Mouse (Mus musculus): ENCODE measurements around the gene Tmem270. TPM values are rescaled to one million over a fixed set of nuclear protein-coding genes. Genes with fewer than 3 reads are reported as not detected.

Tmem270 gene
- polyA plus RNA-seq, 1 experiment, result not detected

GRCm38 (mm10) chr5:134887447-134888335, 18.8 kb downstream of the Tmem270 start:
- DNase-seq (ENCODE audit: low spot score), result no peak

- DNase-seq (ENCODE audit: low spot score), result no peak
These were observed 23.5 kb downstream of the Tmem270 start for GRCm38 (mm10) chr5:134883077-134883476.

GRCm38 (mm10) chr5:134876801-134877200, 29.7 kb downstream of the Tmem270 start:
- DNase-seq (ENCODE audit: low spot score), result no peak

GRCm38 (mm10) chr5:134875245-134875644, 31.3 kb downstream of the Tmem270 start:
- no peak for DNase-seq (ENCODE audit: low spot score)

- no peak for DNase-seq (ENCODE audit: low spot score)
These were observed 32.3 kb downstream of the Tmem270 start for GRCm38 (mm10) chr5:134873956-134874879.

GRCm38 (mm10) chr5:134873034-134873433, 33.5 kb downstream of the Tmem270 start:
- no peak for DNase-seq (ENCODE audit: low spot score)

GRCm38 (mm10) chr5:134872597-134872996, 33.9 kb downstream of the Tmem270 start:
- DNase-seq (ENCODE audit: low spot score), result no peak

GRCm38 (mm10) chr5:134868506-134868905, 38.0 kb downstream of the Tmem270 start:
- no peak for DNase-seq (ENCODE audit: low spot score)

GRCm38 (mm10) chr5:134867320-134868144, 39.0 kb downstream of the Tmem270 start:
- no peak for DNase-seq (ENCODE audit: low spot score)

- DNase-seq (ENCODE audit: low spot score), result peak; percentile 47
These were observed 41.4 kb downstream of the Tmem270 start for GRCm38 (mm10) chr5:134865158-134865557.

GRCm38 (mm10) chr5:134861902-134862497, 44.5 kb downstream of the Tmem270 start:
- DNase-seq (ENCODE audit: low spot score), result no peak

- no peak for DNase-seq (ENCODE audit: low spot score)
These were observed 47.3 kb downstream of the Tmem270 start for GRCm38 (mm10) chr5:134859193-134859592.

GRCm38 (mm10) chr5:134858378-134858777, 48.2 kb downstream of the Tmem270 start:
- no peak for DNase-seq (ENCODE audit: low spot score)

- DNase-seq (ENCODE audit: low spot score), result no peak
These were observed 53.7 kb downstream of the Tmem270 start for GRCm38 (mm10) chr5:134852873-134853272.

Other genes with a start within 250 kb of the Tmem270 start
- gene Limk1, start 218.1 kb downstream of the Tmem270 start, polyA plus RNA-seq (2012; rRNA removed), result 10.6 and 12.6 TPM in 2 replicates
- gene Eln, start 159.4 kb downstream of the Tmem270 start, polyA plus RNA-seq (2012; rRNA removed), result 75.6 and 76.3 TPM in 2 replicates
- not detected in 2 replicates for gene Cldn13, start 8.8 kb upstream of the Tmem270 start, polyA plus RNA-seq (2012; rRNA removed)
- gene Mettl27, start 25.6 kb upstream of the Tmem270 start, polyA plus RNA-seq (2012; rRNA removed), result 84.7 and 103 TPM in 2 replicates
- 295 and 393 TPM in 2 replicates for gene Cldn4, start 40.2 kb upstream of the Tmem270 start, polyA plus RNA-seq (2012; rRNA removed)
- 0.15 and 0.17 TPM in 2 replicates for gene Cldn3, start 79.5 kb upstream of the Tmem270 start, polyA plus RNA-seq (2012; rRNA removed)
- 50.0 and 69.5 TPM in 2 replicates for gene Abhd11, start 102.4 kb upstream of the Tmem270 start, polyA plus RNA-seq (2012; rRNA removed)
- 9.6 and 11.5 TPM in 2 replicates for gene Stx1a, start 116.7 kb upstream of the Tmem270 start, polyA plus RNA-seq (2012; rRNA removed)
- 25.3 and 28.1 TPM in 2 replicates for gene Dnajc30, start 157.5 kb upstream of the Tmem270 start, polyA plus RNA-seq (2012; rRNA removed)
- gene Bud23, start 158.2 kb upstream of the Tmem270 start, polyA plus RNA-seq (2012; rRNA removed), result 51.2 and 54.6 TPM in 2 replicates
- 4.0 and 4.4 TPM in 2 replicates for gene Vps37d, start 171.5 kb upstream of the Tmem270 start, polyA plus RNA-seq (2012; rRNA removed)
- gene Mlxipl, start 183.2 kb upstream of the Tmem270 start, polyA plus RNA-seq (2012; rRNA removed), result 1.9 and 2.5 TPM in 2 replicates
- gene Tbl2, start 242.9 kb upstream of the Tmem270 start, polyA plus RNA-seq (2012; rRNA removed), result 7.2 and 9.7 TPM in 2 replicates

Measured in urinary bladder, adult 2 months (tissue).